Comparison of ENCODE assay signal across 8 mouse cellular contexts in genomic region chr5:88764430-88764986, GRCm38 (mm10). TPM values are rescaled to one million over a fixed set of nuclear protein-coding genes. Genes with fewer than 3 reads are reported as not detected.
DNase-seq lines count a peak whose midpoint lies in the region; ATAC-seq and TF ChIP-seq lines count a peak whose summit lies in the region.

No protein-coding gene starts in this region.

- TF ChIP-seq CTCF in bone marrow, adult 2 months (IDR thresholded peaks at IDR 0.05; ENCODE audit: control insufficient read depth, insufficient read depth, low read length): no peak

- ATAC-seq in kidney, embryonic 15.5 days (replicated peaks; ENCODE audit: low FRiP score): peak; percentile 73
- ATAC-seq in granulocyte monocyte progenitor cell, adult 5-6 weeks (replicated peaks; ENCODE audit: poor library complexity, severe bottlenecking): peak; percentile 21
- peak; percentile 11; the same call in 1 of the 2 replicates for ATAC-seq in megakaryocyte, adult 5-6 weeks (ENCODE audit: poor library complexity, severe bottlenecking)

- peaks cover 1% of the 10 kb centered on the region; the same call in 1 of the 2 replicates for H3K36me3 ChIP-seq in kidney, embryonic 15.5 days

- under 1% methylated on average over 23 of the region's 23 CpGs for WGBS in kidney, embryonic 15.5 days
- WGBS in bone marrow, adult 2 months: 1% methylated on average over 23 of the region's 23 CpGs

- H3K27me3 ChIP-seq in kidney, embryonic 15.5 days: no peaks in the 10 kb centered on the region

- no peak overlapping the region for H3K9ac ChIP-seq in kidney, embryonic 15.5 days

- DNase-seq in kidney, postnatal 10 days: no peak
- DNase-seq in frontal cortex, postnatal 25 days (ENCODE audit: low spot score in 2 of 2): no peak
- DNase-seq in frontal cortex, postnatal 14 days (ENCODE audit: low spot score in 2 of 2): no peak
- DNase-seq in thymus, postnatal 4 days: no peak

- no peaks in the 10 kb centered on the region for H3K9me3 ChIP-seq in kidney, embryonic 15.5 days (replicated peaks)

- H3K4me3 ChIP-seq in kidney, embryonic 15.5 days (replicated peaks): peak overlapping the region; percentile 80
- H3K4me3 ChIP-seq in bone marrow, adult 2 months (replicated peaks; ENCODE audit: control insufficient read depth, low read depth, low read length): peak overlapping the region; percentile 24

- H3K4me1 ChIP-seq in kidney, embryonic 15.5 days: peaks cover 14% of the 10 kb centered on the region
- peaks cover 2% of the 10 kb centered on the region; the same call in 1 of the 2 replicates for H3K4me1 ChIP-seq in bone marrow, adult 2 months (ENCODE audit: control insufficient read depth, insufficient read depth, low read length)

- H3K4me2 ChIP-seq in kidney, embryonic 15.5 days: peak overlapping the region; percentile 75

- H3K27ac ChIP-seq in kidney, embryonic 15.5 days: peak overlapping the region; percentile 87; the same call in 1 of the 2 replicates
- H3K27ac ChIP-seq in bone marrow, adult 2 months (ENCODE audit: control insufficient read depth, insufficient read depth, low read depth, low read length, poor library complexity): no peak overlapping the region; the same call in 1 of the 2 replicates

- TF ChIP-seq POLR2A in bone marrow, adult 2 months (IDR thresholded peaks at IDR 0.05; ENCODE audit: borderline replicate concordance, control insufficient read depth, low read depth, low read length): no peak

RNA-seq across cellular contexts. Expression of gene Dck, which starts 0.3 kb away (rescaled TPM):
- 47.1 and 48.3 TPM in 2 replicates for polyA plus RNA-seq in kidney, embryonic 15.5 days (2015; fragmentation: Nextera tagmentation; extraction: Ambion mirVana)
- polyA plus RNA-seq in bone marrow, adult 2 months (2011; ENCODE audit: insufficient read depth, insufficient read length, low replicate concordance, missing spikeins): 25.0 and 49.8 TPM in 2 replicates
- total RNA-seq in granulocyte monocyte progenitor cell, adult 5-6 weeks (2014; fragmentation: Nextera tagmentation): 35.4 and 45.8 TPM in 2 replicates
- 20.0 and 29.3 TPM in 2 replicates for total RNA-seq in granulocyte monocyte progenitor cell, adult 5-6 weeks (2017)
- total RNA-seq in megakaryocyte, adult 5-6 weeks (2015): 120 and 142 TPM in 2 replicates
- total RNA-seq in megakaryocyte, adult 5-6 weeks (2017): 62.9 and 65.5 TPM in 2 replicates

RNA-seq across cellular contexts. Expression of gene Mob1b, which starts 43.9 kb away (rescaled TPM):
- polyA plus RNA-seq in kidney, embryonic 15.5 days (2015; fragmentation: Nextera tagmentation; extraction: Ambion mirVana): 10.1 and 12.1 TPM in 2 replicates
- polyA plus RNA-seq in bone marrow, adult 2 months (2011; ENCODE audit: insufficient read depth, insufficient read length, low replicate concordance, missing spikeins): 9.2 and 13.1 TPM in 2 replicates
- total RNA-seq in granulocyte monocyte progenitor cell, adult 5-6 weeks (2014; fragmentation: Nextera tagmentation): 25.6 and 28.9 TPM in 2 replicates
- total RNA-seq in granulocyte monocyte progenitor cell, adult 5-6 weeks (2017): 6.7 and 9.6 TPM in 2 replicates
- total RNA-seq in megakaryocyte, adult 5-6 weeks (2015): 26.1 and 26.6 TPM in 2 replicates
- 11.5 and 15.7 TPM in 2 replicates for total RNA-seq in megakaryocyte, adult 5-6 weeks (2017)

Comparison
In these comparisons a context has a peak if more than half of its experiments do, and no peak if none do; other contexts are left out.
1. ATAC-seq: peak in every context shown above with its lines; median percentile 73 in kidney, embryonic 15.5 days; 21 in granulocyte monocyte progenitor cell, adult 5-6 weeks; 11 in megakaryocyte, adult 5-6 weeks.